11 mouse cellular contexts compared by ENCODE assay signal in genomic region chr1:39097499-39097898, GRCm38 (mm10).
DNase-seq lines count a peak whose midpoint lies in the region; ATAC-seq and TF ChIP-seq lines count a peak whose summit lies in the region.
"Had no signal": no experiment of that assay in that cellular context is flagged by ENCODE, and none has a peak within 500 bp of the region (broad histone marks: within the 10 kb centered on the region; RNA-seq: fewer than 3 reads in every experiment).

No protein-coding gene starts in this region.

- peak; percentile 50 for DNase-seq in CD4-positive helper T cell, adult 2 months (ENCODE audit: low read depth, low spot score)
- DNase-seq in layer of hippocampus, adult 9-11 months: peak; percentile 89
- peak; percentile 59 for DNase-seq in naive thymus-derived CD4-positive, alpha-beta T cell, adult 2 months (ENCODE audit: low read depth)
- DNase-seq in liver, postnatal 0 days: no peak
- no peak for DNase-seq in kidney, adult 9 months
- DNase-seq: cerebellum, adult 9-10 months; gastrocnemius, postnatal 36 days; lung, postnatal 4 days had no signal

- H3K36me3 ChIP-seq in liver, postnatal 0 days (replicated peaks; ENCODE audit: insufficient read depth, low read length): no peaks in the 10 kb centered on the region
- H3K36me3 ChIP-seq in midbrain, embryonic 16.5 days (ENCODE audit: control insufficient read depth, insufficient read depth, low read length): no peaks in the 10 kb centered on the region

- WGBS in liver, postnatal 0 days (ENCODE audit: insufficient replicate concordance): 81% methylated on average over 10 of the region's 10 CpGs
- WGBS in midbrain, embryonic 16.5 days: 91% methylated on average over 10 of the region's 10 CpGs

- H3K4me1 ChIP-seq in liver, postnatal 0 days (ENCODE audit: insufficient read depth): no peaks in the 10 kb centered on the region
- no peaks in the 10 kb centered on the region for H3K4me1 ChIP-seq in midbrain, embryonic 16.5 days (ENCODE audit: control insufficient read depth, insufficient read depth, low read length)

- no peak for TF ChIP-seq CTCF in liver, postnatal 0 days (IDR thresholded peaks at IDR 0.05; ENCODE audit: low read depth)

- no peak overlapping the region for H3K27ac ChIP-seq in liver, postnatal 0 days (ENCODE audit: low read depth)
- no peak overlapping the region for H3K27ac ChIP-seq in midbrain, embryonic 16.5 days (ENCODE audit: low read length)
- H3K27ac ChIP-seq: liver, embryonic 14.5 days had no signal

- ATAC-seq in activated CD4-positive, CD25-positive, alpha-beta regulatory T cell, adult 4 months: peak; percentile 41
- no peak for ATAC-seq in liver, postnatal 0 days
- ATAC-seq in midbrain, embryonic 16.5 days: no peak

- no peak for TF ChIP-seq EP300 in liver, postnatal 0 days (IDR thresholded peaks at IDR 0.05; ENCODE audit: low read depth)

- no peaks in the 10 kb centered on the region for H3K27me3 ChIP-seq in liver, postnatal 0 days (ENCODE audit: insufficient read depth, low read length)
- H3K27me3 ChIP-seq in midbrain, embryonic 16.5 days (ENCODE audit: control insufficient read depth, insufficient read depth, low read depth, low read length): no peaks in the 10 kb centered on the region

- H3K9me3 ChIP-seq in liver, postnatal 0 days (ENCODE audit: low read length): no peaks in the 10 kb centered on the region
- 0 out of 2 replicates have a peak, but pooled peaks cover 2% of the 10 kb centered on the region for H3K9me3 ChIP-seq in midbrain, embryonic 16.5 days (replicated peaks; ENCODE audit: control insufficient read depth, low read length, poor library complexity, severe bottlenecking)

- H3K4me3 ChIP-seq in liver, postnatal 0 days (ENCODE audit: low read depth, low read length): no peak overlapping the region
- H3K4me3 ChIP-seq in midbrain, embryonic 16.5 days (ENCODE audit: low read depth, low read length): no peak overlapping the region

- H3K9ac ChIP-seq in liver, postnatal 0 days (replicated peaks): no peak overlapping the region
- no peak overlapping the region for H3K9ac ChIP-seq in midbrain, embryonic 16.5 days (ENCODE audit: low read depth, low read length)
- H3K9ac ChIP-seq: liver, embryonic 14.5 days had no signal

- H3K4me2 ChIP-seq in liver, postnatal 0 days (ENCODE audit: low read depth, low read length): no peak overlapping the region
- H3K4me2 ChIP-seq in midbrain, embryonic 16.5 days (ENCODE audit: low read length): no peak overlapping the region

Comparison
In these comparisons a context has a peak if more than half of its experiments do, and no peak if none do; other contexts are left out.
1. DNase-seq: peak in CD4-positive helper T cell, adult 2 months (single experiment), layer of hippocampus, adult 9-11 months (single experiment) and naive thymus-derived CD4-positive, alpha-beta T cell, adult 2 months (single experiment); none in liver, postnatal 0 days (single experiment) and kidney, adult 9 months (single experiment).